Mouse (Mus musculus): ENCODE measurements around the gene Ugt2b35. TPM values are rescaled to one million over a fixed set of nuclear protein-coding genes. Genes with fewer than 3 reads are reported as not detected.

Ugt2b35 gene
- polyA plus RNA-seq (2014; fragmentation: Illumina TruSeq; extraction: RNeasy Lipid Tissue Mini Kit (QIAGEN cat#74804); ENCODE audit: low read depth, low replicate concordance), result 0.10 TPM

GRCm38 (mm10) chr5:87000395-87001073 lies at the start of gene Ugt2b35:
TSS of gene Ugt2b35 (plus strand) at chr5:87000860.

Other genes with a start within 250 kb of the Ugt2b35 start
- gene Ythdc1, start 196.6 kb upstream of the Ugt2b35 start, polyA plus RNA-seq (2014; fragmentation: Illumina TruSeq; extraction: RNeasy Lipid Tissue Mini Kit (QIAGEN cat#74804); ENCODE audit: low read depth, low replicate concordance), result 157 TPM
- 0.35 TPM for gene Ugt2b34, start 93.9 kb upstream of the Ugt2b35 start, polyA plus RNA-seq (2014; fragmentation: Illumina TruSeq; extraction: RNeasy Lipid Tissue Mini Kit (QIAGEN cat#74804); ENCODE audit: low read depth, low replicate concordance)
- not detected for gene Ugt2b1, start 74.3 kb upstream of the Ugt2b35 start, polyA plus RNA-seq (2014; fragmentation: Illumina TruSeq; extraction: RNeasy Lipid Tissue Mini Kit (QIAGEN cat#74804); ENCODE audit: low read depth, low replicate concordance)
- 0.11 TPM for gene Ugt2b36, start 91.7 kb downstream of the Ugt2b35 start, polyA plus RNA-seq (2014; fragmentation: Illumina TruSeq; extraction: RNeasy Lipid Tissue Mini Kit (QIAGEN cat#74804); ENCODE audit: low read depth, low replicate concordance)
- gene Ugt2b5, start 139.5 kb downstream of the Ugt2b35 start, polyA plus RNA-seq (2014; fragmentation: Illumina TruSeq; extraction: RNeasy Lipid Tissue Mini Kit (QIAGEN cat#74804); ENCODE audit: low read depth, low replicate concordance), result 0.50 TPM

Data from testis, adult 10 weeks (tissue).